Mouse (Mus musculus) urinary bladder, adult 18-20 months (tissue): ENCODE data around the gene Ankrd31.
"Not testable (repeated sequence)": the region's sequence is repeated elsewhere in the genome, so short reads cannot be mapped to it uniquely, and the experiment has no call there.

Experiments
- DNase-seq, 2 experiments: peaks; one replicate each; pipeline ENCODE4 v3.0.0; 2022; ENCODE audit warnings: low spot score in 2 of 2, mixed read lengths in 2 of 2

Ankrd31 gene

DNA sequence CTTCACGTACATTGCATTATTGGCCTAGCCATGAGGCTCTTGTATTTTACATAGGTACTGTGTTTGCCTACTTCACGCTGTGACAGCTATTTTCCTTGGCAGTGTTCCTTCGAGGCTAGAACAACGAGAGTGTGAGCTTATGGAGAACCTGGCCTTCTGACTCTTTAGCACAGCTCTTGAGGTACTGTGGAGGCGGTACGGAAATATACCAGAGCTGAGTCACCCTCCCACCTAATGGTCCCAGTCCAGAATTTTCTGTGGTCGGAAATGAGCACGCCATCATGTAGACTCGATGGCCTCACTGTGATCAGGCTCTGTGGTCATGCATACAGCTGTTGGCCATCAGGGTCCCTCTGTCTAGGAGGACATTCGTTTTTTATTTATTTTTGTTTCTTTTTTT lies 191.6 kb downstream of the Ankrd31 start:
- DNase-seq, result no peak

GRCm38 (mm10) chr13:96941481-96941880 lies 193.4 kb downstream of the Ankrd31 start:
- not testable (repeated sequence) for DNase-seq

DNA sequence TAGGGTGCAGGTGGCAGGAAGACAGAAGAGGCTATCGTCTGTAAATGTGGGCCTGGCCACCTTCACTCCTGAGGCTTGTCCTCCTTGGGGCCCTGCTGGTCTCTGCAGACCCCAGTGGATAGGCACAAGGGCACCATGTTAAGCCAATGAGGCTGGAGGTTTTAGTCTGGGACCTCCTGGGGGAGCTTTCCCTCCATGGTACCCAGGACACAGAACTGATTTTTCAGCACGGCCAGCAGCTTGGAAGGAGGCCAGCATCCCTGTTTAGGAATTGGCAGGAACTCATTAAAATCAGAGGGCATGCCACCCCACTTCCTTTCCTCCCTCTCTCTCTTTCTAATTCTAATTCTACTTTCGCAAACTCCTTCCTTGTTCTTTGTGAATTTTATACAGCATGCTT lies 195.5 kb downstream of the Ankrd31 start:
- DNase-seq, result no peak

DNA sequence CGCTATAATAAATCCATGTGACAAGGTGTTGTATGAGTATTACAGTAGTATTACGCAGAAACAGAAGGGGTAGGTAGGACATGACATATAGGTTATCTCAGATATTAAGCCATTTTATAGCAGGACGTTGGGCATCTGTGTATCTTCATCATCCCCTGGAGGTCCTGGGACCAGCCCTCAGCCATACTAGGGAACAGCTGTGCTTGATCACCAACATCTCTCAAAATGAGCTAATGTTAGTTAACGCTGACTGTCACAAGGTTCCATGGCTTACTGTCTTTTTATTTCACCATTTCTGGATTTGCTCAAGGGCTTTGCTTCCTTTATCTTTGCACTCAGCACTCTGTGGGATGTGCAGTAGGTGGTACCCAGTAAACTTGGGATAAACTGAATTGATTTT lies 197.7 kb downstream of the Ankrd31 start:
- no peak for DNase-seq

DNA sequence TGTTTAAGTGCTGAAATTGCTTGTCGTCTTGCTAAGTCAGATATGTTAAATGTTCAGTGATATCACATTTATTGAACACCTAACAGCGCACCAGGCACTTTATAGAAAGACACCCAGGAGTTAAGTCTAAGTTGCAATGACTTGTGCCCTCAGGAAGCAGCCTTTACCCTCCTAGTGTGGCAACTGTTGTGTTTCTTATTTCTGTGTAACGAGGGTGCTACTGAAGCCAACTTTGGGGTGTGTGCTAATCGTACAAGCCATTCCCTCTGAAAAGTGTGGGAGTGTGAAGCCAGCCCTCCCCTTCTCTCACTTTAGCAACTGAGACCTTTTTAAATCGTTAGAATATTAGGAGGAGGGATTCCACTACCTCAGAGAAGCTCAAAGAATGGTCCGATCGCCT lies 199.7 kb downstream of the Ankrd31 start:
- no peak for DNase-seq

- DNase-seq, result no peak
These were observed 203.8 kb downstream of the Ankrd31 start for GRCm38 (mm10) chr13:96951880-96952279.

DNA sequence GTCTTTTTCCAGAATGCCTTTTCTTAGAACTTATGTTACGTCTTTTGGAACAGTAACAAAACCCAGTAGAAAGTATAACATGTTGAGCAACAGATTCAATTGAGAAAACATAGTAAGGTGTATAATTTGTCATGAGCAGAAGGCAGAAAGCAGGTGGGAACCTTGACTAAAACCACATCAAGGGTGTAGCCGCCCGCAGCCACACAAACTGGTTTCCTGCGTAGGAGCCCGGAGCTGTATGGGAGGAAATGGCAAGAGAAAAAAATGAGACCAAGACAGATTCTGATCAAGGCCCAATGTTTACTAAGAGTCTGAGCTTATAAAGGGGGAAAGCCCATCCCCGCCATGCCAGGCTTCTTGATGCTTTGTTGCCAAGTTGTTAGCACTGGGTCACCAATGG lies 208.4 kb downstream of the Ankrd31 start:
- no peak for DNase-seq
